Mouse (Mus musculus) lung, postnatal 0 days (tissue): ENCODE data around the gene Trappc10. TPM values are rescaled to one million over a fixed set of nuclear protein-coding genes. Genes with fewer than 3 reads are reported as not detected.
A peak's percentile ranks its signal among the peaks of the same experiment; 100 is the strongest.
"Not testable (repeated sequence)": the region's sequence is repeated elsewhere in the genome, so short reads cannot be mapped to it uniquely, and the experiment has no call there.

ENCODE experiments used
- ATAC-seq: fragments of 200-750 bp; cut with Nextera tagmentation; 2 replicates; pipeline ENCODE4 v1.8.0; 2017; ENCODE audit warnings: moderate library complexity
- DNase-seq: peaks from one replicate; pipeline ENCODE4 v3.0.0-alpha.2; 2016; ENCODE audit warnings: low spot score
- H3K27ac ChIP-seq: fragments of 300-500 bp; sonication (generic); 2 replicates; pipeline ENCODE4 v1.5.1; 2014; ENCODE audit warnings: antibody characterized with exemption, mild to moderate bottlenecking, low read length, mixed read lengths
- H3K27me3 ChIP-seq: fragments of 300-500 bp; sonication (generic); replicated peaks from 2 replicates; pipeline ENCODE4 v1.6.1; 2014; ENCODE audit warnings: low read length, mixed read lengths; ENCODE audit not compliant: insufficient read depth
- H3K36me3 ChIP-seq: fragments of 300-500 bp; sonication (generic); 2 replicates; pipeline ENCODE4 v1.6.1; 2014; ENCODE audit warnings: low read length, mixed read lengths; ENCODE audit not compliant: insufficient read depth
- H3K4me1 ChIP-seq: fragments of 300-500 bp; sonication (generic); 2 replicates; pipeline ENCODE4 v1.6.1; 2014; ENCODE audit warnings: antibody characterized with exemption, low read depth, low read length, mixed read lengths; ENCODE audit not compliant: insufficient read depth
- H3K4me2 ChIP-seq: fragments of 300-500 bp; sonication (generic); replicated peaks from 2 replicates; pipeline ENCODE4 v1.6.1; 2014; ENCODE audit warnings: low read depth, mild to moderate bottlenecking, low read length, moderate library complexity, mixed read lengths
- H3K4me3 ChIP-seq: fragments of 300-500 bp; sonication (generic); 2 replicates; pipeline ENCODE4 v1.5.1; 2014; ENCODE audit warnings: low read depth, low read length
- H3K9ac ChIP-seq: fragments of 300-500 bp; sonication (generic); replicated peaks from 2 replicates; pipeline ENCODE4 v1.6.1; 2014; ENCODE audit warnings: low read depth, mild to moderate bottlenecking
- H3K9me3 ChIP-seq: fragments of 300-500 bp; sonication (generic); 2 replicates; pipeline ENCODE4 v1.6.1; 2016; ENCODE audit warnings: low read length, mixed read lengths
- CTCF ChIP-seq: IDR thresholded peaks from 2 replicates; pipeline ENCODE4 v1.5.1; 2016; ENCODE audit warnings: antibody characterized with exemption, mild to moderate bottlenecking
- EP300 ChIP-seq: IDR thresholded peaks from 2 replicates; pipeline ENCODE4 v1.6.1; 2016; ENCODE audit warnings: antibody characterized with exemption, mild to moderate bottlenecking, control low read depth
- WGBS: fragments of 180-500 bp; shearing (Covaris S2); extraction: QIAGEN DNeasy Blood & Tissue Kit; methylation state at CpG from one replicate; pipeline ENCODE4 v1.1.7; 2014; 5-methylcytosine and 5-hydroxymethylcytosine counted together
- polyA plus RNA-seq: library from polyadenylated mRNA; unstranded; fragments of >200 nt; fragmentation: Nextera tagmentation; extraction: Ambion mirVana; gene quantifications from 2 replicates; pipeline ENCODE4 v1.2.1, GENCODE M21; 2015

The Trappc10 gene
- polyA plus RNA-seq, 1 experiment from 2014 or later, result 19.2 TPM

GRCm38 (mm10) chr10:78214371-78214770 lies 30.1 kb downstream of the Trappc10 start:
- Histone ChIP-seq H3K27me3 (no peaks in the 10 kb centered on the region), H3K9me3 (no peaks in the 10 kb centered on the region), H3K27ac (no peak overlapping the region), H3K36me3 (peaks cover 53% of the 10 kb centered on the region; the same call in 1 of the 2 replicates), H3K4me1 (no peaks in the 10 kb centered on the region), H3K9ac (no peak overlapping the region), H3K4me3 (no peak overlapping the region), H3K4me2 (no peak overlapping the region)
- 95% methylated on average over 9 of the region's 9 CpGs for WGBS
- DNase-seq, result no peak
- TF ChIP-seq CTCF, result no peak
- TF ChIP-seq EP300, result no peak
- no peak for ATAC-seq

GRCm38 (mm10) chr10:78211311-78211710 lies 33.1 kb downstream of the Trappc10 start:
- no peak for TF ChIP-seq EP300
- peak; percentile 49 for TF ChIP-seq CTCF
- Histone ChIP-seq H3K9ac (no peak overlapping the region), H3K27me3 (no peaks in the 10 kb centered on the region), H3K4me1 (no peaks in the 10 kb centered on the region), H3K27ac (no peak overlapping the region), H3K36me3 (peaks cover 54% of the 10 kb centered on the region), H3K4me3 (no peak overlapping the region), H3K4me2 (no peak overlapping the region), H3K9me3 (no peaks in the 10 kb centered on the region)
- WGBS, result 72% methylated on average over 6 of the region's 6 CpGs
- ATAC-seq, result no peak
- DNase-seq, result no peak

GRCm38 (mm10) chr10:78201182-78201581 lies 43.3 kb downstream of the Trappc10 start:
- Histone ChIP-seq H3K9me3 (no peaks in the 10 kb centered on the region), H3K4me2 (no peak overlapping the region), H3K27ac (no peak overlapping the region), H3K27me3 (no peaks in the 10 kb centered on the region), H3K36me3 (peaks cover 53% of the 10 kb centered on the region), H3K4me3 (no peak overlapping the region), H3K4me1 (no peaks in the 10 kb centered on the region), H3K9ac (no peak overlapping the region)
- 86% methylated on average over 4 of the region's 4 CpGs for WGBS
- ATAC-seq (no peak), DNase-seq (no peak)
- no peak for TF ChIP-seq EP300
- TF ChIP-seq CTCF, result no peak

- Histone ChIP-seq H3K9me3 (no peaks in the 10 kb centered on the region), H3K27ac (no peak overlapping the region), H3K4me3 (no peak overlapping the region), H3K9ac (no peak overlapping the region), H3K4me2 (no peak overlapping the region), H3K4me1 (no peaks in the 10 kb centered on the region), H3K36me3 (peaks cover 59% of the 10 kb centered on the region), H3K27me3 (no peaks in the 10 kb centered on the region)
- TF ChIP-seq EP300, result no peak
- no peak for TF ChIP-seq CTCF
- DNase-seq (no peak), ATAC-seq (no peak)
- WGBS, result 90% methylated on average over 5 of the region's 5 CpGs
Measured at GRCm38 (mm10) chr10:78192933-78193332, 51.5 kb downstream of the Trappc10 start.

- not testable (repeated sequence) for H3K4me3 ChIP-seq, H3K4me1 ChIP-seq, H3K27ac ChIP-seq, H3K9me3 ChIP-seq, DNase-seq, H3K27me3 ChIP-seq, H3K9ac ChIP-seq, H3K4me2 ChIP-seq, ATAC-seq
- peaks cover 12% of the 10 kb centered on the region for H3K36me3 ChIP-seq
- WGBS, result 72% methylated on average over 4 of the region's 4 CpGs
Measured at GRCm38 (mm10) chr10:78186076-78186475, 58.4 kb downstream of the Trappc10 start.

- H3K9ac ChIP-seq, result no peak overlapping the region; the same call in 1 of the 2 replicates
- H3K9me3 ChIP-seq, result no peaks in the 10 kb centered on the region
- no peaks in the 10 kb centered on the region for H3K27me3 ChIP-seq
- H3K4me1 ChIP-seq, result peaks cover 5% of the 10 kb centered on the region
- whole genome bisulfite sequencing, result 10% methylated on average over 9 of the region's 9 CpGs
- H3K36me3 ChIP-seq, result peaks cover 6% of the 10 kb centered on the region
- H3K27ac ChIP-seq, result peak overlapping the region; percentile 55; the same call in 1 of the 2 replicates
- TF ChIP-seq EP300 (no peak), CTCF (no peak)
- ATAC-seq, result peak; percentile 23; the same call in 1 of the 2 replicates
- peak overlapping the region; percentile 61 for H3K4me3 ChIP-seq
- peak overlapping the region; percentile 90 for H3K4me2 ChIP-seq
- no peak for DNase-seq
Measured at GRCm38 (mm10) chr10:78185381-78185725, 59.1 kb downstream of the Trappc10 start.
